10 mouse cellular contexts compared by ENCODE assay signal in genomic region chr19:34151909-34152308, GRCm38 (mm10). TPM values are rescaled to one million over a fixed set of nuclear protein-coding genes. Genes with fewer than 3 reads are reported as not detected.
DNase-seq lines count a peak whose midpoint lies in the region; ATAC-seq lines count a peak whose summit lies in the region.
"Had no signal": no experiment of that assay in that cellular context is flagged by ENCODE, and none has a peak within 500 bp of the region (broad histone marks: within the 10 kb centered on the region; RNA-seq: fewer than 3 reads in every experiment).

No protein-coding gene starts in this region.

- no peaks in the 10 kb centered on the region for H3K4me1 ChIP-seq in kidney, embryonic 15.5 days
- H3K4me1 ChIP-seq in midbrain, embryonic 16.5 days (ENCODE audit: control insufficient read depth, insufficient read depth, low read length), result no peaks in the 10 kb centered on the region
- H3K4me1 ChIP-seq: heart, embryonic 15.5 days had no signal

- H3K36me3 ChIP-seq in kidney, embryonic 15.5 days, result no peaks in the 10 kb centered on the region
- no peaks in the 10 kb centered on the region for H3K36me3 ChIP-seq in midbrain, embryonic 16.5 days (ENCODE audit: control insufficient read depth, insufficient read depth, low read length)
- H3K36me3 ChIP-seq: heart, embryonic 15.5 days had no signal

- ATAC-seq in kidney, embryonic 15.5 days (replicated peaks; ENCODE audit: low FRiP score), result no peak
- ATAC-seq in inflammation-experienced regulatory T-cells, adult 6 months, result peak; percentile 82
- no peak for ATAC-seq in midbrain, embryonic 16.5 days

- H3K27ac ChIP-seq in kidney, embryonic 15.5 days, result no peak overlapping the region
- H3K27ac ChIP-seq in midbrain, embryonic 16.5 days (ENCODE audit: low read length), result no peak overlapping the region
- H3K27ac ChIP-seq: heart, embryonic 15.5 days; macrophage had no signal

- H3K9ac ChIP-seq in kidney, embryonic 15.5 days, result no peak overlapping the region
- H3K9ac ChIP-seq in midbrain, embryonic 16.5 days (ENCODE audit: low read depth, low read length), result no peak overlapping the region
- H3K9ac ChIP-seq: heart, embryonic 15.5 days had no signal

- no peak overlapping the region for H3K4me3 ChIP-seq in kidney, embryonic 15.5 days (replicated peaks)
- H3K4me3 ChIP-seq in midbrain, embryonic 16.5 days (ENCODE audit: low read depth, low read length), result no peak overlapping the region
- H3K4me3 ChIP-seq: heart, embryonic 15.5 days had no signal

- no peak overlapping the region for H3K4me2 ChIP-seq in kidney, embryonic 15.5 days
- H3K4me2 ChIP-seq in midbrain, embryonic 16.5 days (ENCODE audit: low read length), result no peak overlapping the region
- H3K4me2 ChIP-seq: heart, embryonic 15.5 days had no signal

- no peaks in the 10 kb centered on the region for H3K9me3 ChIP-seq in kidney, embryonic 15.5 days (replicated peaks)
- no peaks in the 10 kb centered on the region for H3K9me3 ChIP-seq in midbrain, embryonic 16.5 days (replicated peaks; ENCODE audit: control insufficient read depth, low read length, poor library complexity, severe bottlenecking)
- H3K9me3 ChIP-seq: heart, embryonic 15.5 days had no signal

- H3K27me3 ChIP-seq in kidney, embryonic 15.5 days, result no peaks in the 10 kb centered on the region
- H3K27me3 ChIP-seq in midbrain, embryonic 16.5 days (ENCODE audit: control insufficient read depth, insufficient read depth, low read depth, low read length), result no peaks in the 10 kb centered on the region
- H3K27me3 ChIP-seq: heart, embryonic 15.5 days had no signal

- DNase-seq in kidney, postnatal 14 days, result peak; percentile 23
- peak; percentile 48 for DNase-seq in A20 (ENCODE audit: low read depth, low spot score)
- peak; percentile 36 to 48 for DNase-seq in CD8-positive naive resting alpha-beta T cell, adult 2 months (ENCODE audit: low read depth in 2 of 2, low spot score in 2 of 2)
- DNase-seq in gastrocnemius, postnatal 25 days, result no peak

- WGBS in kidney, embryonic 15.5 days, result 61% methylated on average over 1 of the region's 1 CpGs
- 96% methylated on average over 1 of the region's 1 CpGs for WGBS in midbrain, embryonic 16.5 days

RNA-seq across cellular contexts. Expression of gene Ankrd22, which starts 13.9 kb away (rescaled TPM):
- 0.08 and 0.09 TPM in 2 replicates for polyA plus RNA-seq in kidney, embryonic 15.5 days (2015; fragmentation: Nextera tagmentation; extraction: Ambion mirVana)
- polyA plus RNA-seq in inflammation-experienced regulatory T-cells, adult 6 months (2017; shearing (Covaris generic)), result not detected
- not detected for total RNA-seq in gastrocnemius, postnatal 25 days (2021)
- not detected in 2 replicates for polyA plus RNA-seq in midbrain, embryonic 16.5 days (2015; fragmentation: Nextera tagmentation; extraction: Ambion mirVana)

RNA-seq across cellular contexts. Expression of gene Stambpl1, which starts 40.1 kb away (rescaled TPM):
- 4.3 and 5.0 TPM in 2 replicates for polyA plus RNA-seq in kidney, embryonic 15.5 days (2015; fragmentation: Nextera tagmentation; extraction: Ambion mirVana)
- 10 to 100 TPM; 55.7 to 96.7 (median 78.8) TPM for polyA plus RNA-seq in inflammation-experienced regulatory T-cells, adult 6 months (2017; shearing (Covaris generic))
- total RNA-seq in gastrocnemius, postnatal 25 days (2021), result 1 to 10 TPM in 1 of 2 experiments, under 1 TPM in 1; 0.61 to 1.2 TPM
- polyA plus RNA-seq in midbrain, embryonic 16.5 days (2015; fragmentation: Nextera tagmentation; extraction: Ambion mirVana), result 21.0 and 22.8 TPM in 2 replicates

RNA-seq across cellular contexts. Expression of gene Lipm, which starts 51.2 kb away (rescaled TPM):
- 0.19 TPM in 1 of 2 replicates, not detected in the other for polyA plus RNA-seq in kidney, embryonic 15.5 days (2015; fragmentation: Nextera tagmentation; extraction: Ambion mirVana)
- polyA plus RNA-seq in inflammation-experienced regulatory T-cells, adult 6 months (2017; shearing (Covaris generic)), result not detected
- total RNA-seq in gastrocnemius, postnatal 25 days (2021), result not detected
- not detected in 2 replicates for polyA plus RNA-seq in midbrain, embryonic 16.5 days (2015; fragmentation: Nextera tagmentation; extraction: Ambion mirVana)
- polyA plus RNA-seq: macrophage; testis, adult 2 months had no signal
